Mouse (Mus musculus) B cell, adult 2 months (primary cell): ENCODE measurements around the gene Hsbp1.

Experiments
- DNase-seq, 2 experiments: peaks; one replicate each; pipeline ENCODE4 v3.0.0; 2022

Hsbp1 gene

DNA sequence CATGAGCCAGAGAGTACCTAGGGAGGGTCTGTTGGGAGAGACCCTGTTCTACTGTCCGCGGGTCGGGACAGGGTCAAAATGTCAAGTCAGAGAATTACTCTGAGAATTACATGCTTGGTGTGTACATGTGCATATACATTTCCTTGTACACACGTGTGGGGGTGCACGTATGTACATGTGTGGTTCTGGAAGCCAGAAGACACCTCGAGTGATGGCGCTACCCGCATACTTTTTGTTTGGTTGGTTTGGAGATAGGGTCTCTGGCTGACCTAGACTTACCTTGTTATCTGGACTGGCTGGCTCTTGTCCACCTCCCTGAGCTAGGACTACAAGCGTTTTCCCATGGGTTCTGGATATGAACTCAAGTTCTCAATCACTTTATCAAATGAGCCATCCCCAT, 49.8 kb downstream of the Hsbp1 start:
- peak in 1 of 2 experiments; percentile 12 for DNase-seq

DNA sequence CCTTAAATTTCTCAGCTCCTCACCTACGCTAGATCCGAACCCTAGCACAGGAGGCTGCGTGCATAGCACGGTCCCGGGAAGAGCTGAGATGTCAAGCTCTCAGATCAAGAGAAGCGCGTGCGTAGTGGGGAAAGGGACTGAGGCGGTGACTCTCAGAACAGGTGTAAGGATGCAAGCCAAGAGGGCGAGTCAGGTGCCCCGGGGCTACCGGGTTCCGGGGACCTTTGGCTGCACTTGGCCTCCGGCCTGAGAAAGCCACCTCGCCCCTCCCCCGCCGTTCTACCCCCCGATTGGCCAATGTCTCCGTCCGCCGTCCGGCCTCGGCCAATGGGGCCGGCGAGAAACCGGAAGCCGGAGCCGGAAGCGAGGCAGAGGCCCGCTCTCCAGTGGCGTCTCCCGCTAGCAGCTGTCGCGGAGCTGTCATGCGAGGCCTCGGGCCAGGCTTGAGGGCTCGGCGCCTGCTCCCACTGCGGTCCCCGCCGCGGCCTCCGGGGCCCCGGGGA, 50.3 kb downstream of the Hsbp1 start, which contains the start of gene Mlycd:
TSS of gene Mlycd (plus strand) at position 355 of the 503 bp plus-strand sequence.
- DNase-seq = peak; percentile 89 to 90

DNA sequence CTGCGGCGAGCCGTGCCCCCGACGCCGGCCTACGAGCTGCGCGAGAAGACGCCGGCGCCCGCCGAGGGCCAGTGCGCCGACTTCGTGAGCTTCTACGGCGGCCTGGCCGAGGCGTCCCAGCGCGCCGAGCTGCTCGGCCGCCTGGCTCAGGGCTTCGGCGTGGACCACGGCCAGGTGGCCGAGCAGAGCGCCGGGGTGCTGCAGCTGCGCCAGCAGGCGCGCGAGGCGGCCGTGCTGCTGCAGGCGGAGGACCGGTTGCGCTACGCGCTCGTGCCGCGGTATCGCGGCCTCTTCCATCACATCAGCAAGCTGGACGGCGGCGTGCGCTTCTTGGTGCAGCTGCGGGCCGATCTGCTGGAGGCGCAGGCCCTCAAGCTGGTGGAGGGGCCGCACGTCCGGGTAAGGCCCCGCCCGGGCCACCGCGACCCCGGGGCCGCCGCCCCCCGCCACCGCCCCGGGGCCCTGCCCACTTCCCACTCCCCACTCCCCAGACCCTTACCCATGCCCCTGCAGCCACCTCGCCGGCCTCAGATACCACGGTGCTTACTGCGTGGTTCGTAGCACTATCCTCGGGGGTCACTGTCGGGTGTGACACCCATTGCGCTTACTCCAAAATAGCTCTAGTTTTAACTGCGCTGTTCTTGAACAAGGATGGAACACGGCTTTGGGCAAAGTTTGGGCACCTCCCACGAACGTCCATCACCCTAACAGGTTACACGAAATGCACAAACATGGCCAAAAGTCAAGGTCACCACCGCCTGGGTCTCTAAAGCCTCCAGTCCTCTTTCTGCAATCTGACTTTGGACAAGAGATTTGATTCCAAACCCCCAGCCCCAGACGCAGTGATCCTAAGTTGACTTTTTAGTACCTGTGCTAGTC, 51.0 kb downstream of the Hsbp1 start:
- no peak for DNase-seq
